7 mouse cellular contexts compared by ENCODE assay signal in the genomic region with DNA sequence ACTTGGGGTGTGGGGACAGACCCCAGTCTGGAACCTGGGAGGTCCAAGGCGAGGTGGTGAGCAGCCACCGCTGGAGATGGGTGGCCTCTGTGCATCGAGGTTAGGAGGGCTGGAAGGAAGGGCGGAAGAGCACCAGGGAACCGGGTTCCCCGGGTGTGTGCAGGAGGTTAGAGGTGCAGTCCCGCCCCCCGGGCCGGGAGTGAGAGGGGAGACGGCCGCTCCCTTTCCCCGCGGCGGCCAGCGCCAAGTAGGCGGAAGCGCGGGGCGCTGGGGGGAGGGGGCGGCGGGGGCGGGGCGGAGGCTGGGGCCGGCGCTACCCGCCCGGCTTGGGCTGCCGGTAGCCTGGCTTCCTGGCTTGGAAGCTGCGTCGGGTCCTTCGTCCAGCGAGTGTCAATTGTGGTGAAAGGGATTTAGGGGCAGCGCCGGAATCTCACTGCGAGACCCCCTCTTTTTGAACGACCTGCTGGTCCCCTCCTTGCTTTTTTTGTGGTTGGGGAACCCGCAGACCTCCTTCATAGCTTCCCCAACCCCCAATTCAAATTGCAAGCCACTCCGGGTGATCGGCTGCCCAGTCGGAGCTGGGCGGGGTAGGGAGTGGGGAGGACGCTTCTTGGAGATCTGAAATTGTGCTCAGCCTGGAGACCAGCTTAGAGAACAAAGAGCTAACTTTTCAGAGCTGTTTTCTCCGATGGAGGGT. TPM values are rescaled to one million over a fixed set of nuclear protein-coding genes. Genes with fewer than 3 reads are reported as not detected.
A peak's percentile ranks its signal among the peaks of the same experiment; 100 is the strongest.
DNase-seq lines count a peak whose midpoint lies in the region; ATAC-seq and TF ChIP-seq lines count a peak whose summit lies in the region.

No protein-coding gene starts in this region.

- DNase-seq in ES-CJ7 (ENCODE audit: low read depth, low spot score), result peak; percentile 62
- peak; percentile 73 for DNase-seq in adrenal gland, adult 8-10 months
- no peak for DNase-seq in heart, postnatal 0 days (ENCODE audit: low spot score)
- DNase-seq in kidney, postnatal 25 days, result peak; percentile 83 to 93
- peak in 1 of 2 experiments; percentile 71 for DNase-seq in spleen, adult 2 months (ENCODE audit: low read depth in 1 of 2, low spot score in 2 of 2)

- peak overlapping the region; percentile 90 for H3K4me2 ChIP-seq in heart, postnatal 0 days (ENCODE audit: low read depth, low read length)

- peak; percentile 69 for ATAC-seq in heart, postnatal 0 days (ENCODE audit: insufficient read depth, low read depth)

- H3K4me3 ChIP-seq in embryonic fibroblast, embryonic 13.5 days (ENCODE audit: insufficient read depth, low read length), result peak overlapping the region; percentile 99
- peak overlapping the region; percentile 89 for H3K4me3 ChIP-seq in heart, postnatal 0 days (ENCODE audit: low read depth, low read length)
- peak overlapping the region; percentile 98 for H3K4me3 ChIP-seq in megakaryocyte, embryonic 14.5 days (replicated peaks)
- H3K4me3 ChIP-seq in spleen, adult 2 months (ENCODE audit: extremely low read depth, insufficient read depth, insufficient read length), result peak overlapping the region; percentile 71

- TF ChIP-seq CTCF in embryonic fibroblast, embryonic 13.5 days (IDR thresholded peaks at IDR 0.05; ENCODE audit: borderline replicate concordance, insufficient read depth, low read length), result no peak
- no peak for TF ChIP-seq CTCF in heart, postnatal 0 days (IDR thresholded peaks at IDR 0.05; ENCODE audit: low read depth)
- no peak for TF ChIP-seq CTCF in spleen, adult 2 months (IDR thresholded peaks at IDR 0.05; ENCODE audit: extremely low read depth, insufficient read depth, insufficient read length, insufficient replicate concordance)

- peaks cover 16% of the 10 kb centered on the region for H3K4me1 ChIP-seq in embryonic fibroblast, embryonic 13.5 days (ENCODE audit: control insufficient read depth, insufficient read depth, low read length)
- H3K4me1 ChIP-seq in heart, postnatal 0 days (ENCODE audit: control insufficient read depth, insufficient read depth), result peaks cover 30% of the 10 kb centered on the region
- peaks cover 64% of the 10 kb centered on the region for H3K4me1 ChIP-seq in megakaryocyte, embryonic 14.5 days
- H3K4me1 ChIP-seq in spleen, adult 2 months (ENCODE audit: control insufficient read depth, insufficient read depth, insufficient read length), result peaks cover 13% of the 10 kb centered on the region; the same call in 1 of the 2 replicates

- no peaks in the 10 kb centered on the region for H3K27me3 ChIP-seq in heart, postnatal 0 days (ENCODE audit: control insufficient read depth, insufficient read depth, low read length)
- H3K27me3 ChIP-seq in megakaryocyte, embryonic 14.5 days (replicated peaks), result no peaks in the 10 kb centered on the region
- no peaks in the 10 kb centered on the region for H3K27me3 ChIP-seq in spleen, adult 2 months (ENCODE audit: control insufficient read depth, insufficient read depth, low read length)

- H3K36me3 ChIP-seq in heart, postnatal 0 days (replicated peaks; ENCODE audit: control insufficient read depth, insufficient read depth, low read length), result no peaks in the 10 kb centered on the region
- peaks cover 38% of the 10 kb centered on the region for H3K36me3 ChIP-seq in megakaryocyte, embryonic 14.5 days (replicated peaks; ENCODE audit: low read length)
- no peaks in the 10 kb centered on the region for H3K36me3 ChIP-seq in spleen, adult 2 months (ENCODE audit: control insufficient read depth, insufficient read depth, low read length)

- peak overlapping the region; percentile 72 for H3K9ac ChIP-seq in heart, postnatal 0 days (replicated peaks; ENCODE audit: low read depth, low read length)

- no peaks in the 10 kb centered on the region for H3K9me3 ChIP-seq in heart, postnatal 0 days (replicated peaks; ENCODE audit: control insufficient read depth, low read length)
- H3K9me3 ChIP-seq in megakaryocyte, embryonic 14.5 days, result no peaks in the 10 kb centered on the region

- H3K27ac ChIP-seq in embryonic fibroblast, embryonic 13.5 days (ENCODE audit: insufficient read depth, low read length), result peak overlapping the region; percentile 99
- H3K27ac ChIP-seq in heart, postnatal 0 days (ENCODE audit: low read depth), result peak overlapping the region; percentile 89
- peak overlapping the region; percentile 91 for H3K27ac ChIP-seq in spleen, adult 2 months (ENCODE audit: insufficient read depth, low read length)

- no peak; the same call in 1 of the 2 replicates for TF ChIP-seq EP300 in heart, postnatal 0 days (IDR thresholded peaks at IDR 0.05; ENCODE audit: low read depth)

- peak; percentile 69 for TF ChIP-seq POLR2A in embryonic fibroblast, embryonic 13.5 days (IDR thresholded peaks at IDR 0.05; ENCODE audit: low read depth, low read length)
- TF ChIP-seq POLR2A in spleen, adult 2 months (IDR thresholded peaks at IDR 0.05; ENCODE audit: low read depth, low read length), result peak; percentile 63

- WGBS in heart, postnatal 0 days, result under 1% methylated on average over 31 of the region's 43 CpGs
- 0% methylated on average over 31 of the region's 43 CpGs for WGBS in spleen, adult 2 months

RNA-seq across cellular contexts. Expression of a gene that starts 1.3 kb away (rescaled TPM):
- 100 to 1,000 TPM; 131 to 177 (median 143) TPM for total RNA-seq in adrenal gland, adult 8-10 months (2022)
- 243 and 284 TPM in 2 replicates for polyA plus RNA-seq in embryonic fibroblast, embryonic 13.5 days (2011; ENCODE audit: insufficient read length, low read depth, missing spikeins)
- total RNA-seq in heart, postnatal 0 days (2014; rRNA removed; ENCODE audit: low replicate concordance), result 34.2 and 45.7 TPM in 2 replicates
- 26.5 and 27.8 TPM in 2 replicates for polyA plus RNA-seq in heart, postnatal 0 days (2015; fragmentation: Nextera tagmentation; extraction: Ambion mirVana)
- 51.2 and 77.7 TPM in 2 replicates for polyA plus RNA-seq in megakaryocyte, embryonic 14.5 days (2012; ENCODE audit: insufficient read depth, low replicate concordance)
- polyA plus RNA-seq in spleen, adult 2 months (2012; rRNA removed), result 69.4 and 75.2 TPM in 2 replicates

RNA-seq across cellular contexts. Expression of a gene that starts 17.9 kb away (rescaled TPM):
- 100 to 1,000 TPM; 753 to 943 (median 843) TPM for total RNA-seq in adrenal gland, adult 8-10 months (2022)
- 548 and 603 TPM in 2 replicates for polyA plus RNA-seq in embryonic fibroblast, embryonic 13.5 days (2011; ENCODE audit: insufficient read length, low read depth, missing spikeins)
- total RNA-seq in heart, postnatal 0 days (2014; rRNA removed; ENCODE audit: low replicate concordance), result 192 and 208 TPM in 2 replicates
- polyA plus RNA-seq in heart, postnatal 0 days (2015; fragmentation: Nextera tagmentation; extraction: Ambion mirVana), result 394 and 409 TPM in 2 replicates
- 25.9 and 294 TPM in 2 replicates for polyA plus RNA-seq in megakaryocyte, embryonic 14.5 days (2012; ENCODE audit: insufficient read depth, low replicate concordance)
- 96.9 and 98.1 TPM in 2 replicates for polyA plus RNA-seq in spleen, adult 2 months (2012; rRNA removed)

RNA-seq across cellular contexts. Expression of a gene that starts 24.4 kb away (rescaled TPM):
- under 1 TPM in 3 of 4 experiments, not detected in 1; 0.49 to 0.67 (median 0.62) TPM for total RNA-seq in adrenal gland, adult 8-10 months (2022)
- polyA plus RNA-seq in embryonic fibroblast, embryonic 13.5 days (2011; ENCODE audit: insufficient read length, low read depth, missing spikeins), result not detected in 2 replicates
- total RNA-seq in heart, postnatal 0 days (2014; rRNA removed; ENCODE audit: low replicate concordance), result not detected in 2 replicates
- not detected in 2 replicates for polyA plus RNA-seq in heart, postnatal 0 days (2015; fragmentation: Nextera tagmentation; extraction: Ambion mirVana)
- polyA plus RNA-seq in megakaryocyte, embryonic 14.5 days (2012; ENCODE audit: insufficient read depth, low replicate concordance), result not detected in 2 replicates
- not detected in 2 replicates for polyA plus RNA-seq in spleen, adult 2 months (2012; rRNA removed)

RNA-seq across cellular contexts. Expression of a gene that starts 33.8 kb away (rescaled TPM):
- total RNA-seq in adrenal gland, adult 8-10 months (2022), result 10 to 100 TPM; 22.2 to 26.6 (median 23.1) TPM
- 14.0 and 16.4 TPM in 2 replicates for polyA plus RNA-seq in embryonic fibroblast, embryonic 13.5 days (2011; ENCODE audit: insufficient read length, low read depth, missing spikeins)
- 3.2 and 3.5 TPM in 2 replicates for total RNA-seq in heart, postnatal 0 days (2014; rRNA removed; ENCODE audit: low replicate concordance)
- polyA plus RNA-seq in heart, postnatal 0 days (2015; fragmentation: Nextera tagmentation; extraction: Ambion mirVana), result 7.7 and 8.2 TPM in 2 replicates
- polyA plus RNA-seq in megakaryocyte, embryonic 14.5 days (2012; ENCODE audit: insufficient read depth, low replicate concordance), result 2.6 and 14.6 TPM in 2 replicates
- 6.7 TPM in 2 replicates for polyA plus RNA-seq in spleen, adult 2 months (2012; rRNA removed)

RNA-seq across cellular contexts. Expression of a gene that starts 40.4 kb away (rescaled TPM):
- total RNA-seq in adrenal gland, adult 8-10 months (2022), result 1 to 10 TPM; 3.7 to 7.2 (median 6.2) TPM
- 4.8 and 7.2 TPM in 2 replicates for polyA plus RNA-seq in embryonic fibroblast, embryonic 13.5 days (2011; ENCODE audit: insufficient read length, low read depth, missing spikeins)
- 0.23 and 1.4 TPM in 2 replicates for total RNA-seq in heart, postnatal 0 days (2014; rRNA removed; ENCODE audit: low replicate concordance)
- 0.97 and 1.6 TPM in 2 replicates for polyA plus RNA-seq in heart, postnatal 0 days (2015; fragmentation: Nextera tagmentation; extraction: Ambion mirVana)
- polyA plus RNA-seq in megakaryocyte, embryonic 14.5 days (2012; ENCODE audit: insufficient read depth, low replicate concordance), result 1.7 TPM in 1 of 2 replicates, not detected in the other
- 1.8 and 3.1 TPM in 2 replicates for polyA plus RNA-seq in spleen, adult 2 months (2012; rRNA removed)
